Mouse (Mus musculus): Measurements from ENCODE around the gene Tln1. TPM values are rescaled to one million over a fixed set of nuclear protein-coding genes. Genes with fewer than 3 reads are reported as not detected.
"Not testable (repeated sequence)": the region's sequence is repeated elsewhere in the genome, so short reads cannot be mapped to it uniquely, and the experiment has no call there.

Tln1 gene
- total RNA-seq, 4 experiments from 2014 or later = 38.8 to 55.7 (median 46.1) TPM

- DNase-seq (ENCODE audit: low spot score in 2 of 2) = no peak
Observed at GRCm38 (mm10) chr4:43506536-43507185, 55.8 kb downstream of the Tln1 start, which contains the start of gene Car9. TSS of gene Car9 (plus strand) at chr4:43506966.

DNA sequence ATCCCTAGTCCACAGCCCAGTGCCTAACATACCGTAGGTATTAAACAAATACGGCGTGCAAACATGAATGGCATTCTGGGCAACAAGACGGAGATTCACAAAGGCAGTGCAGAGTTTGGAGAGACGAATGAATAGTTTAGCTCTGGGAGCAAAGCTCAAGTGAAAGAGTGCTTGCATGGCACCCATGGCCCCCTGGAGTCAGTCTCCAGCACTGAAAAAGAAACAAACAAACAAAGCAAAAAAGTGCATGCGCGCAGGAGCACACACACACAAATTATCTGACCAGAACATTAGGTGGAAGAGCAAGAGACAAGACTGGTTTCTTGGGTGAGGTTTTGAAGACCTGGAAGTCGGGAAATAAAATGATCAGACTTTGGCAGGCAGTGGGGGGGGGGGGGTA lies 56.4 kb downstream of the Tln1 start:
- no peak for DNase-seq (ENCODE audit: low spot score in 2 of 2)

DNA sequence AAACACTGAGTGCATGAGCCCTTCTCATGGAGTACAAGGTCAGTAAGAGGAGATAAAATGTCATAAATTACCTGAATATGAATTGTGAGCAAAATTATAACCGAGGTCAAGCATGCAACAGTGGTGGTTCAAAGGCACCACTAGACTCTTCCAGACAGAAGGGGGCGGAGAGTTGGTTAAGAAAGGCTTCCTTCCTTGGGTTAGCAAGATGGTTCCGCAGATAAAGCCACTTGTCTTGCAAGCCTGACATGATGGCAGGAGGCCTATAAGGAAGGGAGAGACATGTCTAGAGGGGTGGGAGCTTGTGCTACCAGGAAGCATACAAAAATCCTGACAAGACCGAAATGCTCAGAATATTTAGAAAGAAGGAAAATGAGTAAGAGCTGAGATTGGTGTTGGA lies 58.2 kb downstream of the Tln1 start:
- no peak for DNase-seq (ENCODE audit: low spot score in 2 of 2)

GRCm38 (mm10) chr4:43503506-43503905 lies 59.0 kb downstream of the Tln1 start:
- no peak for DNase-seq (ENCODE audit: low spot score in 2 of 2)

- no peak for DNase-seq (ENCODE audit: low spot score in 2 of 2)
Observed at GRCm38 (mm10) chr4:43503041-43503440, 59.5 kb downstream of the Tln1 start.

- peak in 1 of 2 experiments; percentile 42 for DNase-seq (ENCODE audit: low spot score in 2 of 2)
Observed at GRCm38 (mm10) chr4:43499407-43500333, 62.8 kb downstream of the Tln1 start, which contains the start of gene Arhgef39. TSS of gene Arhgef39 (minus strand) at chr4:43499695.

DNA sequence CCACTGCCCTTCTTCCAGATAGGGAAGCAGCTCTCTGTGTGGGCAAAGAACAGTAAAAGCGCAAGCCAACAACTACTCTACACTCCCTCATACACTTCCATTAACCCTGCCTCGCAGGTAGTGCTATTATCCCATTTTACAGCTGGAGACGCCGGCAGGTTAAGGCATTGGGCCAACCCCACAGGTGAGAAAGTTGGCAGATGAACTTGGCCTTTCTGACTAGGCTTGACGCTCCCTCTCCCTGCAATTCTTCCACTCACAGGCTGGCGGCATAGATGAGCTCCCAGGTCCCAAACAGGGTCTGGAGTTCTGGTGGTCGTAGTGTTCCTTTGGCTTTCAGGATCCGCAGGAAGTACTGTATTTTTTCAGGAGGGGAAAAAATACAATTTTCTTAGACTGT lies 63.5 kb downstream of the Tln1 start:
- no peak for DNase-seq (ENCODE audit: low spot score in 2 of 2)

DNA sequence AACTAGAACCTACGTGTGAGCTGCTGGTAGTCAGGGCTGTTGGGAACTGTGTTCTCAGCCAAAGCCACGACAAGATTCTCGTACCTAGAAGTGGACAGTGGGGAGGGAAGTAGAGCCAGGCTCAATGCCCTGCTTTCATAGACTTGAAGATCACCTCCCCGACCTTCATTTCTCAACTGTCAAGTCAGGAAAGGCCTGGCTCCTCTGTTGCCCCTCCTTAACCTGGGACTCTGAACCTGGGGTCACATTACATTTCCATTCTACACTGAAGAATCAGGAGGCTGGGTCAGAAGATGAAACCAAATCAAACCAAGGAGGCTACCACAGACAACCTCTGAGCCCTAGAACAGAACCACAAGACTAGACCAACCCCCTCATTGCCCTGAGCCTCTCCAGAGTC lies 64.5 kb downstream of the Tln1 start:
- no peak for DNase-seq (ENCODE audit: low spot score in 2 of 2)

DNA sequence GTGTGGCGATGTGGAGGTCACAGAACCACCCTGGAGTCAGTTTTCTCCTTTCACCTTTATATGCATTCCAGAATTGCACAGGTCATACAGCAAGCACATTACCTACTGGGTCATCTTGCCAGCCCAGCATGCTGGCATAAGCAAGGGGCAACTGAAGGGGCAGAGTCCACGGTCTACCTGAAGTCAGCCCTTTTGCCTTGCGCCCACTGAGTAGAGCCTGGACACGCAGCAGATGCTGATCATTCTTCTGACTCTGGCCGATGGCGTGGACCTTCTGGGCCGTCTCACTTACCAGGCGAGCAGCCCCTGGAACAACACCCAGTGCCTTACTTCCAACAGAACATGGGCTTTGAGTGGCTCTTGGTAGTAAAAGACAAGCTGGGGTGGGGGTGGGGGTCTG lies 65.1 kb downstream of the Tln1 start:
- DNase-seq (ENCODE audit: low spot score in 2 of 2) = no peak

GRCm38 (mm10) chr4:43496587-43496986 lies 65.9 kb downstream of the Tln1 start:
- DNase-seq (ENCODE audit: low spot score in 2 of 2) = no peak

- no peak for DNase-seq (ENCODE audit: low spot score in 2 of 2)
Observed at GRCm38 (mm10) chr4:43493846-43494240, 68.6 kb downstream of the Tln1 start.

GRCm38 (mm10) chr4:43493186-43493845 lies 69.2 kb downstream of the Tln1 start:
- DNase-seq (ENCODE audit: low spot score in 2 of 2) = peak; percentile 93

DNA sequence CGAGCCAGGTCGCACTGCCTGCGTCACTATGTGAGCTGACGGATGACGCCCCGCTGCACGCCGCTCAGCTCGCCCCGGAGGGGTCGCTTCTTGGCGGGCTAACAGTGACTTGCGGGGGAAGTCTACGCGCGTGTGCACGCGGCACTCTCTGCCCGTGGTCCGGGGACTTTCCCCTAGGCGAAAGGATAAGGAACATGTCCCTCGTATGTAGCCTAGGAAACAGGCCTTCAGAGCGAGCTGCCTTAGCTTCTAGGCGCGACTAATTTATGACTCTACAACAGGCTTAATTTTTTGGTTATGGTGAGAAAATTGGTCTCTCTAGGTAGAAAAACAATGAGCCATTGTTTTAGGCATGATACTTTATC lies 69.7 kb downstream of the Tln1 start, which contains the start of gene Ccdc107:
Gene Ccdc107 (plus strand): TSS at position 80 of the 365 bp plus-strand sequence.
- DNase-seq (ENCODE audit: low spot score in 2 of 2) = peak; percentile 89 to 96

GRCm38 (mm10) chr4:43492101-43492820 lies 70.2 kb downstream of the Tln1 start:
- no peak for DNase-seq (ENCODE audit: low spot score in 2 of 2)

DNA sequence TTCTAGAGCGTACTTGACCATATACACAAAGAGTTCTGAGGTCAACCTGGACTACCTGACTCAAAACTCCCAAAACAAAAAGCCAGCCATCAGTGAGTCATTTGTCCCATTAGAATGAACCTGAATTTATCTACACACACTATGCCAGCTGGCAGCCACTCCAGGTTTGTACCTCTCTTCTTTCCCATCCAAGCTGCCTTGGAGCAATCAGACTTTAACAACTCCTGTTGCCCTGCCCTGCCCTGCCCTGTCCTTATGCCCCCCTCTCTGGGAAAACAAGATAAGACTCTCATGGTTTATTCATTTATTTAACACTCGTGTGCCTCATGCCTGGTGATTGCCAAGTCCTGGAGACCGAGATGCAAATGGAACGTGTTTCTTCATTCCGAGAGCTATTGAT lies 71.7 kb downstream of the Tln1 start:
- no peak for DNase-seq (ENCODE audit: low spot score in 2 of 2)

DNA sequence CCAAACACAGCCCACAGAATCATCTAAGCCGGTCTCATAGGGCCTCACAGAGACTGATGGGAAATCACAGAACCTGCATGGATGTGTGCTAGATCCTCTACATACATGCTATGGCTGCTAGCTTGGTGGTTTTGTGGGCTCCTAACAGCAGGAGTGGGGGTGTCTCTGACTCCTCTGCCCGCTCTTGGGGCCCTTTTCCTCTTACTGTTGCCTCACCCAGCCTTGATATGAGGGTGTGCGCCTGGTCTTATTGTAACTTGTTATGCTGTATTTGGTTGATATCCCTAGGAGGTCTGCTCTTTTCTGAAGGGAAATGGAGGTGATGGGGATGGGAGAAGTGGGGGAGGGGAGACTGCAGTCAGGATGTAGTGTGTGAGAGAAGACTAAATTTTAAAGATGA lies 72.9 kb downstream of the Tln1 start:
- DNase-seq (ENCODE audit: low spot score in 2 of 2) = no peak

DNA sequence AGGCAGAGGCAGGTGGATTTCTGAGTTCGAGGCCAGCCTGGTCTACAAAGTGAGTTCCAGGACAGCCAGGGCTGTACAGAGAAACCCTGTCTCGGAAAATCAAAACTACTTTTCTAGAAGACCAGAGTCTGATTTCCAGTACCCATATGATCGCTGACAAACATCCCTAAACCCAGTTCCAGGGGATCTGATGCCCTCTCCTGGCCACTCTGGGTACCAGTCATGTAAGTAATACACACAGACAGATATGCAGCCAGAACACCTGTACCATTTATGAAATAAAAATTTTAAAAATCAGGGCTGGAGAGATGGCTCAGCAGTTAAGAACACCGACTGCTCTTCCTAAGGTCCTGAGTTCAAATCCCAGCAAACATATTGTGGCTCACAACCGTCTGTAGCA lies 76.8 kb downstream of the Tln1 start:
- not testable (repeated sequence) for DNase-seq (ENCODE audit: low spot score in 2 of 2)

DNA sequence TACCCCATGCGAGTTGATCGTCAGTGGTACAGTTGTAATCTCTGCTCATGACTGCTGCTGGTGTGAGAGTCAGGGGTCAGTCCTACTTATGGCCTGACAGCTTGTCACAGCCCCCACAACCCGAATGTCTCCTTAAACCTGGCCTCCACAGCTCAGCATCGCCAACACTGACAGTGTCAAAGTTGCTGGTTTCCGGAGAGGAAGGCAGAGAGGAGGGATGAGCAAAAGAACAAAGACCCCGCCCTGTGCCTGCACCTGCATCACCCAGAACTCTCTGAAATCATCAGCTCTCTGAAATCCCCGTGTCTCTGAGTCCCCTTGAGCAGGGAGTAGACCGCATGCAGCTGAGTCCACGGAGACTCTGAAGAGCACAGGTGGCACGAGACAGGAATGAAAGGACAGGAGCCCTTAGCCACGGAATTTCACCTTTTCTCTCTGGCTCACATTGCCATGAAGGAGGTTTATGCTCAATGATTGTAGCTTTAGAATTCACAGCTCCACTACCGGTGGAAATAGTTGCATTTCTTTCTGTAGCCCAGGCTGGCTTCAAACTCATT lies 78.9 kb downstream of the Tln1 start, which contains the start of gene Sit1:
Gene Sit1 (minus strand): TSS at position 200 of the 557 bp plus-strand sequence.
- no peak for DNase-seq (ENCODE audit: low spot score in 2 of 2)

- no peak for DNase-seq (ENCODE audit: low spot score in 2 of 2)
Observed at GRCm38 (mm10) chr4:43482591-43482990, 79.9 kb downstream of the Tln1 start.

- no peak for DNase-seq (ENCODE audit: low spot score in 2 of 2)
Observed at GRCm38 (mm10) chr4:43481894-43482456, 80.5 kb downstream of the Tln1 start.

Data from left cerebral cortex, adult 8-10 months (tissue).